Mouse (Mus musculus): ENCODE data around the gene Lkaaear1. TPM values are rescaled to one million over a fixed set of nuclear protein-coding genes. Genes with fewer than 3 reads are reported as not detected.

The Lkaaear1 gene
- total RNA-seq, 1 experiment from 2014 or later: not detected

DNA sequence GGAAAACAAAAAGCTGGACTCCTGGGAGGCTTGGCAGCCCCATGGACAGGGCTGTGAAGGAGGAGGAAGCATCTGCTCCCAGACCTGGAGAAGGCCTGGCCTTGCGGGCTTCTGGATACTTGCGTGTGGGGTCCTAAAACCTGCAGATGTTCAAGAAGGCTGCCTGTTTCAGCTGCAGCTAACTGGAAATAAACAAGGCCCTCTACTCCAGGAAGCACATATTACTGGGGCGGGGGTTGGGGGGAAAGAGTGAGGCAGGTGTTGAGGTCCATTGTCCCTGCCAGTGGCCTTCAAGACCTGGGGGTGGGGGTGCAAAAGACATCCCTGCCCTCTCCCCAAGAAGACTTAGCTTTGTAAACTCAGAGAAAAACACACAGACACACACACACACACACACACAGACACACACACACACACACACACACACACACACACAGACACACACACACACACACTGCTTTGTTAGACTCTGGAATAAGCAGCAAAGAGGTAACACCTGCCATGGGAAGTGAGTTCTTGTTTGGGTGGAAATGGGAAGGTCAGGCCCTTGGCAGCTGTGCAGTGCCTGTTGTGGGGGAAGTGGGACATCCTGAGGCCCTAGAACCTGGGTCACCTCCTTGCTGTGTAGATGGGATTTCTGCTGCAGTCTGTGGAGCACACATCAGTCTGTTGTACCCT is 35.5 kb downstream of the Lkaaear1 start:
- ATAC-seq (replicated peaks; ENCODE audit: insufficient number of reproducible peaks, low FRiP score, low TSS enrichment, poor library complexity, severe bottlenecking): no peak

DNA sequence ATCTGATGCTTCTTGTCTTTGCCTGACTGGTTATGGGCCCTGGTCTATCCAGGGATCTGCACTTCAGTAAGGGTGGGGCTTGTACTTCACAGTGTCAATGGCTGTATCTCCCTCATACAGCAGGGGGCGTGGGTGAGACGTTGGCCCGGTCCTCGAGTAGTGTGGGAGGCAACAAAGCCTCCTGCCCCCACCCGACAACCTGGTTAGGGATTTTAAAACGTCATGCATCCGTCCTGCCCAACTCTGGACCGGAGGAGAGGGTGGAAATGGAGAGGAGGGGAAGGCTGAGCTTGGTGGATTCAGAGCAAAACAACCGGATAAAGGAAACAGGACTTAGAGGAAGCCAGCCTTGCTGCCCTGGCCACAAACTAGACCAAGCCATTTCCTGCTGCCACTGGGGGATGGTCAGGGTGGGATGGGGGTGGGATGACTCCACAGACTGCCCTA is 38.6 kb downstream of the Lkaaear1 start:
- peak; percentile 85 for ATAC-seq (replicated peaks; ENCODE audit: insufficient number of reproducible peaks, low FRiP score, low TSS enrichment, poor library complexity, severe bottlenecking)

DNA sequence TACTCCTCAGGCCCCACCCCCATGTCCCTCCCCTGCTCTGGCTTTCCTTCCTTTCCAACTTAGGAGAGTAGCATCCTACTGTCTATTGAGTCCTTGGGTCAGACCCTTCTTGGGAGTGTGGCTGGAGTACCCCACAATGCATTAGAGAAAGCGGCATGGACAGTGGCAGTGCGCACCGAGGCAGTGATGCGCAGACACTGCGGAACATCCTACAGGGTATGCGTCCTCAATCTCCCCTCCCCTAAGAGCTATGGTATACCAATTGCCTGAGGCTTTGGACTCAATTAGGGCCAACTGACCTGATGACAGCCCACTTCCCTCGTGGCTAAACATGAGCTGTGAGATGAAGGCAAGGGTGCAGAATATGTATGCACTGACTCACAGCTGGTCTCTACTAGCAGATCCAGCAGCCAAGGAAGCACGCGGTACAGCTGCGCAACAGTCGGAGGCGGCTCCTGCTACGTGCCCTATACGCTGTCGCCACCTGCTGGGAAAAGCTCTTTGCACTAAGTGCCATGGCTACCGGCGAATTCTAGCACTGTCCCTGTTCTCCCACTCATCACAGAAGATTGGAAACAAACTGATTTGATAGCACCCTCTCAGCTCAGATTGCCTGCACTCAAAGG is 39.2 kb downstream of the Lkaaear1 start:
- ATAC-seq (replicated peaks; ENCODE audit: insufficient number of reproducible peaks, low FRiP score, low TSS enrichment, poor library complexity, severe bottlenecking): peak; percentile 25

DNA sequence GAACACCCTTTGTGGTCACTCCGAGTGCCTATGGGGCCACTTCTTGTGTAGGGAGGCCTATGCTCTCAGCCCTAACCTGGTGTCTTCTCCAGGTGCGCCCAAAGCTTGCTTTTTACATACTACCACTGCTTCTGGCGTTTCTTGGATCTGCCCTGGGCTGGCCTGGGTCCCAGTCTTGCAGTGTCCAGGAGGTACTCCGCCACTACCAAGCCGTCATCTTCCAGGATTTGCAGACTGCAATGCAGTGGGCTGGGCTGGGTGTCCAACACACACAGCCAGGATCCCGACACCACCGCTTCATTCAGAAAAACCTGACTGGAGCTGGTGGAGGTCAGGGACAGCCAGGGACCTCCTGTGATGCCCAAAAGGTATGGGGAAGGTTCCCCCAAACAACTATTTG is 39.7 kb downstream of the Lkaaear1 start:
- ATAC-seq (replicated peaks; ENCODE audit: insufficient number of reproducible peaks, low FRiP score, low TSS enrichment, poor library complexity, severe bottlenecking): no peak

DNA sequence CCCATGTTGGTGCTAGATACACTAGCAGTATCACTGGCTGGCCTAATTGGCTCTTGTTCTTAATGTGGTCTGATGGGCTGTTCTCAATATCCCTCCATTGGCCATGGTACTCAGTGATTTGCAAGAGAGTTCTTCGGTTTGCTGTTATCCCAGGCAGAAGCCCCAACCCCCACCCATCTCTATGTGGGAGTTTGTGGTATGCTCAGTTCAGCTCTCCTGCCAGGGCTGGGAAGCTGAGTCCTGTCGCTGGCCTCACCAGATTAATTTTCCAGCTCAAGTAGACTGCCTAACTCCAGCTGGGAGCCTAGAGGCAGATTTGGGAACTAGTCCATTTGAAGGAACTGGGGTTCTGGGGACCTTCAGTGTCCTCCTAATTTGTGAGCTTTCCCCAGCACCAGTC is 40.8 kb downstream of the Lkaaear1 start:
- ATAC-seq (replicated peaks; ENCODE audit: insufficient number of reproducible peaks, low FRiP score, low TSS enrichment, poor library complexity, severe bottlenecking): no peak

DNA sequence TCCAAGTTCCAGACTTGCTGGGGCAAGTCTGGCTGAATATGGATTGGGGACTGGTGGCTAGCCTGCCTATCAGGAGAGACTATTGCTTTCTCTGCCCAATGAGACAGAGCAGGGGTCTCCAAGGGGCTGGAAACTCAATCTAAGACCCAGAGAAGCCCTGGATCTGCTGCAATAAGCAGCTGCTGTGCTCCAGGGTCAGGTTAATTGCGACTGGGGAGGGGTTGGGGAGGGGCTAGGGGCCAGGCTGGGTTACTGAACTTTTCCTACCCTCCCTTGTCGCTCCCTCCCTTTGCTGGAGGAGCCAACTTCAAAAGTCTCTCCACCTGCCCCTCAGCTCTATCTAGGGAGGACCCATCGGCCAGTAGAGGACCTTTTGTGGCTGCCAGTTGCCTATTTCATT is 41.5 kb downstream of the Lkaaear1 start, which contains the start of gene Gm29797:
TSS of gene Gm29797 (plus strand) at position 301 of the 400 bp plus-strand sequence.
- no peak for ATAC-seq (replicated peaks; ENCODE audit: insufficient number of reproducible peaks, low FRiP score, low TSS enrichment, poor library complexity, severe bottlenecking)

DNA sequence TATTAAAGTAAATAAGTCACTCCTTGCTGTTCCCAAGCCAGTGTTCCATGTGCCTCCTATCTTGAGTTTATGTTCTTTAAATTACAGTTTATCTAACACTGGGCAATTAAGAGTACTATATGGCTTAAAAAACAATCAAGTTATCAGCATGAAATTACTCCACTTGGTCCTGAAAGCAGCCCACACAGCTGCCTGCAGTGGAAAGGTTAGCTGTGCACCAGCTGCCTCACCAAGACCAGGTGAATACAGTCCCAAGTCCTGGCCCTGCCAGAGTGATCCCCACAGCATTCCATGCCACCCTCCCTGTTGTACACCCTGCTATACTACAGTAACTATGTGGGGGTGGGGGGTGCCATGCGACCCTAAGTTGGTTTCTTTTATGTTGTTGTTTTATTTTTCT is 44.7 kb downstream of the Lkaaear1 start:
- no peak for ATAC-seq (replicated peaks; ENCODE audit: insufficient number of reproducible peaks, low FRiP score, low TSS enrichment, poor library complexity, severe bottlenecking)

DNA sequence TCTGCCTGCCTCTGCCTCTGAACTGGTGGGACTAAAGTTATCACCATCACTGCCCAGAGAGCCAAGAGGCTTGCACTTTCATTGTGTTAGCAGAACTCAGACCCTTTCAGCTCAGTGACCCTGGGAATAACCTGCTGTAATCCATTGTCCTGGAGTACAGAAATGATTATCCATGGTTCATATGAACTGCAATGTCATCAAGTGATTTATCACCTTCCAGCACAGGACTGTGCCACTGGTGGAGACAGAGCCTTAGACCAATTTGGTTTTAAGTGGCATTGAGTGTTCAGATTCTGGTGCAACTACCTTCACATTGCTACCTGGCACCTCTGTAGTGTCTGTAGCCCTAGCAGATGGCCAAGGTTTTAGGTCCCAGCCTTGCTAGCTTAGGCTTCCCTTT is 45.2 kb downstream of the Lkaaear1 start:
- ATAC-seq (replicated peaks; ENCODE audit: insufficient number of reproducible peaks, low FRiP score, low TSS enrichment, poor library complexity, severe bottlenecking): no peak

DNA sequence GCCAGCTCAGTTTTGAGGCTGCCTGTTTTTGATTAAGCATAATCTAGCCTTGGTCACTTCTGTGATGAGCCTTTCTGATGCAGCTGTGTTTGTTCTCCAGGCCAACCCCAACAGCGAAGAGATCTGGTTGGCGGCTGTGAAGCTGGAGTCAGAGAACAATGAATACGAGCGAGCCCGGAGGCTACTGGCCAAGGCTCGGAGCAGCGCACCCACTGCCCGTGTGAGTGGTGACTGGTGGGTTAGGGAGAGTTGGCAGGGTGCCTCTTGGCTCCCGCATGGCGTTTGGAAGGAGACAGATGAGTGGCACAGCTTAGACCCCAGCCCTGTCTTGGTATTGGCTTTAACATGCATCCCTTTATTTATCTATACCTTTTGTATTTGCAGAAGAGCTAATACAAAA is 49.3 kb downstream of the Lkaaear1 start:
- no peak for ATAC-seq (replicated peaks; ENCODE audit: insufficient number of reproducible peaks, low FRiP score, low TSS enrichment, poor library complexity, severe bottlenecking)

Other genes with a start within 250 kb of the Lkaaear1 start
- 2.3 to 4.3 TPM (median 3.8 TPM) in 3 replicates for gene Zbtb46, start 239.0 kb downstream of the Lkaaear1 start, total RNA-seq (2017)
- gene Abhd16b, start 205.2 kb downstream of the Lkaaear1 start, total RNA-seq (2017): not detected in 3 replicates
- 87.5 to 134 TPM (median 104 TPM) in 3 replicates for gene Tpd52l2, start 201.3 kb downstream of the Lkaaear1 start, total RNA-seq (2017)
- 47.3 to 71.5 TPM (median 52.6 TPM) in 3 replicates for gene Dnajc5, start 178.0 kb downstream of the Lkaaear1 start, total RNA-seq (2017)
- 106 to 183 TPM (median 161 TPM) in 3 replicates for gene Uckl1, start 113.5 kb downstream of the Lkaaear1 start, total RNA-seq (2017)
- gene Prpf6, start 106.6 kb downstream of the Lkaaear1 start, total RNA-seq (2017): 65.7 to 104 TPM (median 96.6 TPM) in 3 replicates
- 6.6 to 20.6 TPM (median 10.2 TPM) in 3 replicates for gene Zfp512b, start 105.6 kb downstream of the Lkaaear1 start, total RNA-seq (2017)
- 1.5 to 5.5 TPM (median 4.5 TPM) in 3 replicates for gene Samd10, start 99.2 kb downstream of the Lkaaear1 start, total RNA-seq (2017)
- not detected in 3 replicates for gene Gm29797, start 41.4 kb downstream of the Lkaaear1 start, total RNA-seq (2017)
- not detected in 3 replicates for gene Sox18, start 26.8 kb downstream of the Lkaaear1 start, total RNA-seq (2017)
- gene Tcea2, start 18.1 kb downstream of the Lkaaear1 start, total RNA-seq (2017): 3.8 to 20.0 TPM (median 10.0 TPM) in 3 replicates
- 102 to 134 TPM (median 128 TPM) in 3 replicates for gene Rgs19, start 4.5 kb downstream of the Lkaaear1 start, total RNA-seq (2017)
- gene Oprl1, start 16.6 kb upstream of the Lkaaear1 start, total RNA-seq (2017): 0.19 TPM in 1 of 3 replicates, not detected in the others
- gene Myt1, start 64.9 kb upstream of the Lkaaear1 start, total RNA-seq (2017): 0.29 TPM in 1 of 3 replicates, not detected in the others
- 27.3 to 61.6 TPM (median 42.9 TPM) in 3 replicates for gene Pcmtd2, start 139.4 kb upstream of the Lkaaear1 start, total RNA-seq (2017)
- 20.3 to 27.7 TPM (median 24.9 TPM) in 3 replicates for gene Polr3k, start 165.9 kb upstream of the Lkaaear1 start, total RNA-seq (2017)